Mouse (Mus musculus) liver, postnatal 0 days (tissue): ENCODE measurements around the gene Tfcp2l1. TPM values are rescaled to one million over a fixed set of nuclear protein-coding genes. Genes with fewer than 3 reads are reported as not detected.

Experiments
- ATAC-seq: fragments of 200-750 bp; cut with Nextera tagmentation; 2 replicates; pipeline ENCODE4 v1.8.0; 2017; ENCODE audit warnings: mild to moderate bottlenecking, moderate library complexity
- DNase-seq: peaks from one replicate; pipeline ENCODE4 v3.0.0-alpha.2; 2016
- H3K27ac ChIP-seq: fragments of 300-500 bp; sonication (generic); 2 replicates; pipeline ENCODE4 v1.5.1; 2014; ENCODE audit warnings: antibody characterized with exemption, moderate library complexity, mild to moderate bottlenecking, low read depth
- H3K27me3 ChIP-seq: fragments of 300-500 bp; sonication (generic); 2 replicates; pipeline ENCODE4 v1.6.1; 2014; ENCODE audit warnings: low read length, control low read depth, mixed read lengths; ENCODE audit not compliant: insufficient read depth
- H3K36me3 ChIP-seq: fragments of 300-500 bp; sonication (generic); replicated peaks from 2 replicates; pipeline ENCODE4 v1.6.1; 2014; ENCODE audit warnings: mild to moderate bottlenecking, control low read depth, low read length, moderate library complexity, mixed read lengths; ENCODE audit not compliant: insufficient read depth
- H3K4me1 ChIP-seq: fragments of 300-500 bp; sonication (generic); 2 replicates; pipeline ENCODE4 v1.6.1; 2014; ENCODE audit warnings: antibody characterized with exemption, mild to moderate bottlenecking, control low read depth; ENCODE audit not compliant: insufficient read depth
- H3K4me2 ChIP-seq: fragments of 300-500 bp; sonication (generic); 2 replicates; pipeline ENCODE4 v1.6.1; 2014; ENCODE audit warnings: low read depth, mild to moderate bottlenecking, low read length, moderate library complexity, mixed read lengths
- H3K4me3 ChIP-seq: fragments of 300-500 bp; sonication (generic); 2 replicates; pipeline ENCODE4 v1.5.1; 2014; ENCODE audit warnings: low read depth, low read length
- H3K9ac ChIP-seq: fragments of 300-500 bp; sonication (generic); replicated peaks from 2 replicates; pipeline ENCODE4 v1.6.1; 2014; ENCODE audit warnings: mild to moderate bottlenecking, moderate library complexity
- H3K9me3 ChIP-seq: fragments of 300-500 bp; sonication (generic); 2 replicates; pipeline ENCODE4 v1.6.1; 2016; ENCODE audit warnings: mild to moderate bottlenecking, control low read depth, low read length, mixed read lengths
- CTCF ChIP-seq: sonication (generic); IDR thresholded peaks from 2 replicates; pipeline ENCODE4 v1.5.1; 2016; ENCODE audit warnings: antibody characterized with exemption, low read depth
- EP300 ChIP-seq: IDR thresholded peaks from 2 replicates; pipeline ENCODE4 v1.6.1; 2016; ENCODE audit warnings: antibody characterized with exemption, low read depth, mild to moderate bottlenecking
- WGBS: fragments of 180-500 bp; shearing (Covaris S2); extraction: QIAGEN DNeasy Blood & Tissue Kit; methylation state at CpG from one replicate; pipeline ENCODE4 v1.1.7; 2014; ENCODE audit not compliant: insufficient replicate concordance; 5-methylcytosine and 5-hydroxymethylcytosine counted together
- polyA plus RNA-seq: library from polyadenylated mRNA; unstranded; fragments of >200 nt; fragmentation: Nextera tagmentation; extraction: Ambion mirVana; gene quantifications from 2 replicates; pipeline ENCODE4 v1.2.1, GENCODE M21; 2015

The Tfcp2l1 gene
- polyA plus RNA-seq, 1 experiment from 2014 or later = 0.96 TPM

DNA sequence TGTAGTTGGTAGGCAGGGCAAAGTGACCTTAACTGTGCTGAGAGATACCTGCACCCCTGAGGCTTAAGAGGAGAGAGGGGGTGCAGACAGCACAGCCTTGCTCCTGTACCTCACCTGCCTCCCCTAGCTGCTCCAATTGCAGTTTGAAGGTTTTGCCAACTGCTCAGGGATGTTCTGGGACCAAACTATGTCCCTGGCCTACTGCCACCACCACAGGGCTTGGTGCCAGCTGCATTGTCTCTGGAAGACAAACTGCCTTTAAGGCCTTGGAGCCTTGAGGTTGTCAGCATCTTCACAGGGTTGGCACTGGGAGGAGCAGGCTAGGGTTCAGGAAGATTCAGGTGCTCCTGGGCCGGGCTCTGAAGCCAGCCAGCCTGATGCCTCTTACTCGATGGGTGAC, 66.7 kb downstream of the Tfcp2l1 start:
- Histone ChIP-seq H3K36me3 (no peaks in the 10 kb centered on the region), H3K4me1 (no peaks in the 10 kb centered on the region), H3K27ac (no peak overlapping the region), H3K4me3 (no peak overlapping the region), H3K9me3 (no peaks in the 10 kb centered on the region), H3K27me3 (no peaks in the 10 kb centered on the region), H3K4me2 (no peak overlapping the region), H3K9ac (no peak overlapping the region)
- TF ChIP-seq CTCF (no peak), EP300 (no peak)
- DNase-seq = no peak
- ATAC-seq = no peak
- WGBS = 69% methylated on average over 2 of the region's 2 CpGs

DNA sequence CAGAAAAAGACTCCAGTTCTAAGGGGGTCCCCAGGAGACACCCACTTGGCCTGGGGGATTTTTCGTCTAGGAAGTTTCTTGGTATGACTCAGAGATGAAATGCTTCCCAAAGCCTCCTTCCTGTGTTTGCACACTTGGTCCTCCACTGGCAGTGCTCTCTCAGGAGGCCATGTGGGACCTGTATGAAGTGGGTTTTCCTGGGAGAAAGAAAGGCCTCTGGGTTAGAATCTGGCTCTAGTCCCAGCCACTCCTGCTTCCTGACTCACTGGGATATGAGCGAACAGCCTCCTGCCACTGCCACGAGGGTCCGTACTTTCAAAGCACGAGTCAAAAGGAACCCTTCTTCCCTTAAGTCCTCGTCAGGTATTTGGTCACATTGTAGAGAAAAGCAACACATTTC, 70.2 kb downstream of the Tfcp2l1 start:
- no peaks in the 10 kb centered on the region for H3K9me3 ChIP-seq
- TF ChIP-seq EP300 (no peak), CTCF (no peak)
- no peaks in the 10 kb centered on the region for H3K27me3 ChIP-seq
- H3K9ac ChIP-seq = no peak overlapping the region
- no peaks in the 10 kb centered on the region for H3K36me3 ChIP-seq
- no peak for ATAC-seq
- no peak for DNase-seq
- H3K4me1 ChIP-seq = no peaks in the 10 kb centered on the region
- no peak overlapping the region for H3K27ac ChIP-seq
- H3K4me2 ChIP-seq = no peak overlapping the region
- no peak overlapping the region for H3K4me3 ChIP-seq
- WGBS = 60% methylated on average over 6 of the region's 6 CpGs

DNA sequence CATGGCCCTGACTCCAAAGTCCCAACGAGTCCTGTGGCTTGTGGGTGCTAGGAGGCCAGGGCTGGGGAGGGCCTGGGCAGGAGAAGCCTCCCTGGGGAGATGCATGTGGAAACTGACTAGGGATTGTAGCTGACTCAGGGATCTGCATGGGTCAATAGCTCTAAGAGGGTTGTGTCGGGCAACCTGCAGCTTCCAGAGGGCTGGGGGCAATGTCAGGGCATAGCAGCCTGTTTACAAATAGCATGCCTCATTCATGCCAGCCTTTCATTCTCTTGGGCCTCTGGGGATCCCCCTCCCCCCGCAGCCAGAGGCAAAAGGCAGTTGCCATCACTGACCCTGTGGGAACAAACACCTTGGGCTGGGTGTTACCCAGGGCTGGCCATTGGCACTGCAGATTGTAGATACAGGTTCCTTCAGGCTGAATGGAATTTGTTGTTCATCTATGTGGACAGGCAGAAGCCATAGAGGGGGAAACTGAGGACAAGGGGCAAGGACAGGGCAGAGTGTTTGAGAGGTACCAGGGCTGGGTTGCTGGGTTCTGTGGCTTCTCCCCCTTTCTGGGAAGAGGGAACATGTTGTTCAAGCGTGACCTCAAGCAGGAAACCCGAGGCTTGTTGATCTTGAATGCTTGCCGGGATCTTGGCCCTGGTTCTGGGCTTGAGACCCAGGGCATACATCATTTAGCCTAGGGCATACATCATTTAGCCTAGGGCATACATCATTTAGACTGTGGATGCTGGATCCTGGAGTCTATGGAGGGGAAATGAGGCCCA, 71.6 kb downstream of the Tfcp2l1 start:
- Histone ChIP-seq H3K27me3 (no peaks in the 10 kb centered on the region), H3K9me3 (no peaks in the 10 kb centered on the region), H3K36me3 (no peaks in the 10 kb centered on the region), H3K4me1 (no peaks in the 10 kb centered on the region), H3K9ac (no peak overlapping the region), H3K4me3 (no peak overlapping the region), H3K27ac (no peak overlapping the region), H3K4me2 (no peak overlapping the region)
- TF ChIP-seq CTCF (no peak), EP300 (no peak)
- 55% methylated on average over 6 of the region's 6 CpGs for WGBS
- no peak for ATAC-seq
- DNase-seq = no peak

DNA sequence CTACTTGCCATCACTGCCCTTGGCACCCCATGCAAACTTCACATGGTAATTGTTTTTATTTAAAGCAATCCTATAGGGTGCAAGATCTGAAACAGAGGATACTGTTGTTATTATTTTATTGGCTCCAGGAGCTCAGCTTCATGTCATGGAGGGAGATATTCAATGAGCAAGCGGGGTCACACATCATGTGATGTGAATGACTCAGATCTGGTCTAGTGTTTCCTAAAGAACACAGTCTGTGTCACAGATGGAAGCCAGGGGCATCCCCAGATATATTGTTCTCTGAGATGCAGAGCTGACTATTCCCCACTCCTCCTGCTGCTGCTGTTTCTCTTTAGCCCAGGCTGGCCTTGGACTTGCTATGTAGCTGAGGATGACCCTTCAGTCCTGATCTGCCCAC, 72.2 kb downstream of the Tfcp2l1 start:
- Histone ChIP-seq H3K4me3 (no peak overlapping the region), H3K4me2 (no peak overlapping the region), H3K9ac (no peak overlapping the region), H3K27me3 (no peaks in the 10 kb centered on the region), H3K4me1 (no peaks in the 10 kb centered on the region), H3K36me3 (no peaks in the 10 kb centered on the region), H3K9me3 (no peaks in the 10 kb centered on the region), H3K27ac (no peak overlapping the region)
- TF ChIP-seq EP300 = no peak
- no peak for TF ChIP-seq CTCF
- 64% methylated on average over 1 of the region's 1 CpGs for WGBS
- ATAC-seq (no peak), DNase-seq (no peak)

GRCm38 (mm10) chr1:118711606-118712005, 83.9 kb downstream of the Tfcp2l1 start:
- ATAC-seq = no peak
- Histone ChIP-seq H3K9ac (no peak overlapping the region), H3K4me1 (no peaks in the 10 kb centered on the region), H3K36me3 (no peaks in the 10 kb centered on the region), H3K27ac (no peak overlapping the region), H3K4me2 (no peak overlapping the region), H3K9me3 (no peaks in the 10 kb centered on the region), H3K4me3 (no peak overlapping the region), H3K27me3 (no peaks in the 10 kb centered on the region)
- no peak for DNase-seq
- TF ChIP-seq EP300 (no peak), CTCF (no peak)
- 25% methylated on average over 4 of the region's 4 CpGs for WGBS

DNA sequence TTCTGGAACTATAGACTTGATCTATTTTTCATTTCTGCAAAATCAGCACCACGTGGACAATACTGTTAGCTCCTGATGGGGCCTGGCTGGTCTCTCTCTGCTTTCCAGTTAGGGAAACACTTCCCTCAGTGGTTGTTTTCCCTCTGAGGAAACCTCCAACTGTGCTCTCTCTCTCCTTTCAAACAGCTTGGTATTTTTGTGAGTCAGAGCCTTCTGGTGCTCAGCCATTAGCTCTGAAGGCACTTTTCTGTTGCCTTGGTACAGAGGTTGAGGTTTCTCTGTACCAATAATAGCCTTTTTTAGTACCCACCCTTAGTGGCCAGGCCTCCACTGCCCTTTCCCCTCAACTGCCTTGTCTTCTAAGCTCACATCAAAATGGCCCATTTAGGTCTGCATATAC, 88.5 kb downstream of the Tfcp2l1 start:
- Histone ChIP-seq H3K36me3 (no peaks in the 10 kb centered on the region), H3K9ac (no peak overlapping the region), H3K4me1 (no peaks in the 10 kb centered on the region), H3K27me3 (no peaks in the 10 kb centered on the region), H3K27ac (no peak overlapping the region), H3K4me3 (no peak overlapping the region), H3K9me3 (no peaks in the 10 kb centered on the region), H3K4me2 (no peak overlapping the region)
- TF ChIP-seq CTCF (no peak), EP300 (no peak)
- ATAC-seq (no peak), DNase-seq (no peak)
- WGBS = 38% methylated on average over 1 of the region's 1 CpGs
